Mouse (Mus musculus) spleen, postnatal 36 days (tissue): ENCODE measurements around the gene Gid8.
A peak's percentile ranks its signal among the peaks of the same experiment; 100 is the strongest.
"Not testable (repeated sequence)": the region's sequence is repeated elsewhere in the genome, so short reads cannot be mapped to it uniquely, and the experiment has no call there.

Source experiments
- DNase-seq, 2 experiments: peaks; one replicate each; pipeline ENCODE4 v3.0.0; 2022; ENCODE audit warnings: low spot score in 2 of 2, mixed read lengths in 1 of 2

Gene Gid8

DNA sequence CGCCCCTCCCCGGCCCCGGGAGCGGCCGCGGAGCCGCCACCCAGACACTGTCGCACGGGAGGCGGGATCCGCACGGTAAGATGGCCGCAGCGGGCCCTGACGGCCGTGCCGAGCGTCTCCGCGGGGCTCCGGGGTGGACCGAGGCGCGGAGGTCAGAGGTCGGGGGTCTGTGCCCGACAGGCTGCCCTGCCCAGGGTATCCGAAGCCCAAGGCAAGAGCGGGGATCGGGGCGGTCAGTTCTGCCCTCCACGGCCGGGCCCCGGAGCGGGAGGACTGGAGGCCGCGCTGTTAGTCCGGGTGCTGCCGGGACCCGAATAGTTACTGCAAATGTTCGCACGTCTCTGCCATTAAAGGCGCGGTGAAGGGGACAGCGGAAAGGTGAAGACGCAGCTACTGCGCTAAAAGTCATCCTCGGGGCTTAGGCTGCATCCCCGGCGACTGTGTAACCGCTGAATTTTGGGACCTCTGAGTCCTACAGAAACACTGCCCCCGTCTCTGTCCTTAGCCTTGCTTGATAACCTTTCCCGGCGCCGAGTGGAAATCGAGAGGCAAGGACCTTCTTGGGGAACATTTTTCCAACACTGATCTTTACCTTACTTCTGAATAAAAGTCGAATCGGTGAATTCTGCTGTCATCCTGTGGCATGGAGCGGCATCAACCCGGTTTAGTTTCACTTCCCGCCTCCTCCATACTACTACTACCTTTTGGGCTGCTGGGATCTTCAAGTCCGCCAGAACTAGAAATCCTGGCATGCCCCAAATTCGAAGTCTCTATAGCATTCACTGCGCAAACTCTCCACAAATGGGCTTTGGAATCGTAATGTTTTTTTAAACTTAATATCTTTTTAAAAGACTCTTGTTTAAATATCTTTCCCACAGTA lies 599 bp downstream of the Gid8 start:
- DNase-seq, result no peak

DNA sequence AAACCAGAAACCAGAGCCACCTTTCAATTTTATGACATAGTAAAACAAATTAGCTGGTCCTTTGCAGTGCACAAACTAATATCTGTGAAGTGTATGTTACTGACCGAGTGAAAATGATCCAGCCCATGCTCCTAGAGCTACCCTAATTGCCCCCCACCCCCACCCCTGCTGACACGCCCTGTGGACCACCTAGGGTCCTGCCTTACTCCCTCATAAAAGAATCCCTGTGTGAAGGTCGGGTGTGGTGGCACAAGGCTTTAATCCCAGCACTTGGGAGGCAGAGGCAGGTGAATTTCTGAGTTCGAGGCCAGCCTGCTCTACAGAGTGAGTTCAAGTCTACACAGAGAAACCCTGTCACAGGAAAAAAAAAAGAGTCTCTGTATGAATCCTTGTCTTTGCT lies 1.6 kb downstream of the Gid8 start:
- DNase-seq, result no peak

DNA sequence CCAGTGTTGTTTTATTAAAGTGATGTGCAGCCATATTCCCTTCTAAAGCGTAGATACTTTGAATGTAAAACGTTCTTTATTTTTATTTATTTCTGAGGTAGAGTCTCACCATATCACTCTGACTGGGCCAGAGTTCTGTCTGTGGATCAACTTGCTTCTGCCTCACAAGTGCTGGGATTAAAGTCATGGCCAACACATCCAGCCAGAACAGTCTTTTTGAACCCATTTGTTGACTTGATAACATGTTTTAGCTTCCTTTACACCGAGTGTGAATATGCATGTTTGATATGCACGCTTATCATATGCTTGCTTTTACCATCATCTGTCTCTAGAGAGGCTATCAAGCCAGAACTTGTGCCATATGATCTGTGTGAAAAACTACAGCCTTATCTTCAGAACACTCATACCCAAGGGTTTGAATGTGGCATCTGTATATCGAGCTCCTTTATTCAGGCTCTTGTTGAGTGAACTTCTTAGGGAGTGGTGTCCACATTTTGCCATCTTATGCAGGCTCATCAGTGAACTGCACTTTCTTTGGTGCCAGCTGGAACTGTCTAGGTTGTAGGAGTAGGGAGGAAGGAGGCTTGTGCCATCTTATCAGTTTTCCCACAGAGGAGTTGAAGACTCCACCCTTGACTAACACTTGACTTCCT lies 2.2 kb downstream of the Gid8 start:
- peak in 1 of 2 experiments; percentile 40 for DNase-seq

DNA sequence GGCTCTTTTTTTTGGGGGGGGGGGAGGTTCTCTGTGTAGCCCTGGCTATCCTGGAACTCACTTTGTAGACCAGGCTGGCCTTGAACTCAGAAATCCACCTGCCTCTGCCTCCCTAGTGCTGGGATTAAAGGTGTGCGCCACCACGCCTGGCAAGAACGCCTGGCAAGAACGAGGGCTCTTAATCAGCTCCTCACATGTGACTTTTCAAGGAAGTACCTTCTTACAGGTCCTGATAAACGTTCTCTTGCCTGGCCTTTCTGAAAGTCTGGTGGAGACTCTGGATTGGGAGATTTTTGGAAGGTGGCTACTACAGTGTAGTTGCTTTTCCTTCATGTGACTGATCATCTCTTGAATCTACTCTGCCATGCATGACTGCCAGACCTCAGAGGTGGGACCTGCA lies 12.8 kb downstream of the Gid8 start:
- not testable (repeated sequence) for DNase-seq

DNA sequence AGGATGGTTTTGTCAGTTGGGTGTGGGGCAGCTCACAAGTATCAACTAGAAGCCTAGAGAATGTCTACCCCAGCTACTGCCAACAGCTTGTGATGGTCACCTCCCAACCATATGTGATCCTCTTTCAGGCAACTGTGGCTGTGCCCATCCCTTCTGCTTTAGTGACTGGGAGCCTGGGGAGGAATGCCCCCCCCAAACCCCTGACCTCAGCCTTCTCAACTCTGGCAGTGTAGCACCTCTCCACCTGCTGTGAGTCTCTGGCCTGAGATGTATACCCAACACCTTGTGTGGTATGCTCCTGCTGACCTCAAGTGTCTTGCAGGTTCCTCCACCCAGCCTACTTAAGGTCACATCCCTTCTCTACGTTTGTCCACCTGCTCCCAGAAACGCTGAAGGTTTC lies 13.9 kb downstream of the Gid8 start:
- DNase-seq, result no peak

DNA sequence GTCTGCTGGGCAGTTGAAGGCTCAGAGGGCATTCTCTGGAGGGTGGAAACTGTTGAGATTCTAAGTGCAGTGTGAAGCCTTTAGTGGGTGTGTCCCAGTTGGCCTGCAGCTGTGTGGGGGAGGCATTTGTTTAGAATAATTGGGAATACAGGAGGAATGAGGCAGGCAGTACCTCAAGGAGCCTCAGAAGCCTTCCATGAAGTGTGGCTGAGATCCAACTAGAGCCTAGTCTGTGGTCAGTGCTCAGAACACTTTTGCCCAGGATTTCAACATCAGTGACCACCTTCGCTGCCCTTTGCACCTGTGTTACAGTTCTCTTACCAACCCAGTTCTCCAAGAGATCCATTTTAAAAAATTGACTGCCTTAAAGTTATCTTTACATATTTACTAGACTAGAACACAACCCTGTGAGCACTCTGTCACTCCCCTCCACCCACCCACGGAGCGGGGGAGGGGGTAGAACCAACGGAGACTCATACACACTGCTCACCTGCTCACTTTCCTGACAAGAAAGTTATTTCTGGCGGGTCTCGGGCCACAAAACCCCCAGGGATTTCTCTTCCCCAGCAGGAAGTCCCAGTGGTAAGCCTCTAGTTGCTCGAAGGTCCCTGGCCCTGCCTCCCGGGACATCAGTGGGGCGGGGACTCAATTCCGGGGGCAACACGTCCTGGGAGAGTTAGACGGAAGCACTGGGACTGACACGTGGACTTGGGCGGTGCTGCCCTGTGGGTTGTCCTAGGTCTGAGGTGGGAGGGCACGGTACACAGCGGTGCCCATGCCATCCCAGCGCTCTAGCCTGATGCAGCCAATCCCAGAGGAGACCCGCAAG lies 14.9 kb downstream of the Gid8 start, which contains the start of gene Slc17a9:
Gene Slc17a9, plus strand, starts transcription at position 679 of the 829 bp plus-strand sequence.
- DNase-seq, result peak; percentile 85 to 86

DNA sequence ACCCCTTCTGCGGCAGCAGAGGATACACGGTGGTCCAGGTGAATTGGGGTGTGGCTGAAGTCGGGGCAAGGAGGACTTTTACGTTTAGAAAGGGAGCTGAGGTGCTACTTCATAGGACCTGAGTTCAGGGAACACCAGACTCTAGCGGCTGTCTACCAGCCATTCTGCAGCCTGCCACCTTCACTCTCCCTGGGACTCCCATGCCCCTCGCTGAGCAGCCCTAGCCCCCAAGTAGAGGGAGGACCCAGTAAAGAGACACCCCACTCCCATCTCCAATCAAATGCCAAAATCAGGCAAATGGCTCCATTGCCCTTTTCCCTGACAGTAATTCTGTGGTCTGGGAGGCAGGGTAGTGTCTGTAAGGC lies 15.5 kb downstream of the Gid8 start:
- DNase-seq, result no peak

DNA sequence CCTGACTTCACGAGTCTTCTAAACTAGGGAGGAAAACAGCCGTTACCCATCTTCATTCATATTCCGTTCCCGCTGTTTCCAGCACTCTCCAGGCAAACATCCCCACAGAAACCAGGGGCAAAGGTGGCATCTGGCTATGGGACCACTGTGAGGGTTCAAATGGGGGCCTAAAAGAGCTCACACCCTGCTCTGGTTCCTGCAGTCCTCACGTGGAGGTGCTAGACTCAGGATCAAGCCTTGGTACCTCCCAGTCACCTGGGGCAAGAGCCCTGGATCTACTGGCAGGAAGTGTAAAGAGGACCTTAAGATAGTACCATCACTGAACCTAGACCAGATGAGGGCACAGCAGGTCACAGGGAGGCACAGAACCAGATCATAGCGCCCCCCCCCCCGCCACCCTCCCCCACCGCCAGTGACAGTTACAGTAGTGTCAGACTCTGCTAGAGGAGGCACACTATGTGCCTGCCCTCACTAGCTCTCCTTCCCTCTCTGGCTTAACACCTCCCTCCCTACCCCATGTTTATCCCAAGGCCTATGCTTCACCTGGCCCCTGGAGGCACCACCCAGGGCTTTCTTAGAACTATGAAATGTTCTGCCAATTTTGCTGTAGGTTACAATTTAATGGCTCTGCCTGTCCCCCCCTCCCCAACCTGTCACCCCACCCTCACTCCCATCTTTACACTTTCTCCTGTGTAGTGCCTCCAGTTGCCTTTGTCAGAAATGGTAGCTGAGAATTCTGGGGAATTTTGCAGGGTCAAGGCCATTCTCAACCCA lies 16.1 kb downstream of the Gid8 start:
- no peak for DNase-seq

DNA sequence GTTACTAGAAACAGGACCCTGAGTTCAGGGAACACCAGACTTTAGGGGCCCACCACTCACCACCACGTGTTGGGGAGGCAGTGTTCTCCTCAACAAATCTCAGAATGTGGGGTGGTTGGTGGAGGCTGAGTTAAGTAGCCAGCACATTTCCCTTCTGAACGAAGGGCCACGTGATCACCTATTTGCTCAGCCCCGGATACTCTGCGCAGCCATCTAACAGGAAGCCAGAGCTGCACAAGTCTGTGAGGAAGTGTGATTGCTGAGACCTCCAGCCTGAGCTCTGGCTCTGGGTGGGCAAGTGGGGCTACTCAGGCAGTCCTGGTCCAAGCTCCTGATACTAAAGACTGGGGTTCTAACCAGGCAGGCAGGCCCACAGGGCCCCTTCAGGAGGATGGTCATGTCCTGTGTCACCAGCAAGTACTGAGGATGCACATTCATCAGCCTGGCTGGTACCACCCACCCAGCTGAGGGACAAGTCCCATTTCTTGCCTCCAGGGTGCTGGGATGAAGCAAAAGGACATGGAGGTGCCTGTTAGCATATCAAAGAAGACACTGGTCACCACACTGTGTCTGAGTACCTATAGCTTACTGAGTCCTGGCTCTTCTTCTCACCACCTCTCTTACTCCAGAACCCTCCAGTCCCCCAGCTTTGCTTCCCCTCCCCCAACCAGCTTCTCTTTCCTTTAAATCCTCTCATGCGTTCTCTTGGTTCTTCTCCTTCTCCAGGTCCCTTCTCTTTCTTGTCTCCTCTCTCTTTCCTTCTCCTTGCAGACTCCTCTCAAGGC lies 16.9 kb downstream of the Gid8 start:
- DNase-seq, result peak; percentile 83 to 84

DNA sequence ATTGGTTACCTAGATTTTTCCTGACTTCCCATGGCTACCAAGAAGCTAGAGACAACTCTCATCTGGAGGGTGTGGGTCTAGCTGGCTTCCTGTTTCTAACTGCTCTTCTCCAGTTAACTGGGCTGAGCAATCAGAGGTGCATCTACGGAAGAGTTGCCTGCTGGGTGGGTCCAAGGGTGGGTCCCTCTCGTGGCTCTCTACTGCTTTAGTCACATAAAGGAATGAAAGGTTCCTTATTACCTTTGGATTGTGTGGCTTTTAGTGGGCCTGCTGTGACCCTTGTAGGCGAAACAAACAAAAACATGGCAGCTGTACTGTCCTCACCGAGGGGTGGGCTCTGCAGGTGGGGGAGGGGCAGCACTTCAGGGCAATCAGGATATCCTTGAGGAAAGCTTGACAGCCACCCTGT lies 17.7 kb downstream of the Gid8 start:
- DNase-seq, result no peak

DNA sequence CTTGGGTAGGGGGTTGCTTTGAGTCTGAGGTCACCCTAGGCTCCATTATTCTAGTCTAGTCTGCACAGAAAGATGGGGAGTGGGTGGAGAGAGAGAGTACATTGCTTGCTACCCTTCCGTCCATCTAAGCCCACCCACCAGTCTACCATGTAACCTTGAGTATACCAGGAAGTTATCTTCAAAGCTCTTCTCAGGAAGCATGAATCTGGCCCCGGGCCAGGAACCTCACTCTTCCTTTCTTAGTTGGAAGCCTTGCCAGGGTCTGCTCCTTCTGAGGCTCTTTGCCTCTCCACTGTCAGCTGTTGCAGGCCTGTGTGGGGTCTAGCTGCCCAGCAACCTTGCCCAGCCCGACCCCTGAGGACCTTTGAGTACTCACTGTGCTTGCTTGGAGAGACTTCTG lies 21.1 kb downstream of the Gid8 start:
- DNase-seq, result peak in 1 of 2 experiments; percentile 57

DNA sequence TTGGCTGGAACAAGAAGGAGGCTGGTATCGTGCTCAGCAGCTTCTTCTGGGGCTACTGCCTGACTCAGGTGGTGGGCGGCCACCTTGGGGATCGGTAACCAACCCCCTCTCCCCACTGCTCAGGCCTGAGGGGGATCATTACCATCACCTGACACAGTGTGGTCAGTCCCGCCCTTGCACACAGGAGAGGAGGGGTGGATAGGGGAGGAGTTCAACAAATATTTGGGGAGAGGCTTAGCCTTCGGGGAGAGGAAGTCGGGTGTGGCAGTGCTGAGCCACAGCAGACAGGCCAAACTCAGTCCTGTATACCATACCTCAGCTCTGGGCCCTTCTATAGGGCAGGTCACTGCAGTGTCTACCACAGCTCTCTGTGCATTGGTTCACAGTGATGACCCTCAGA lies 22.1 kb downstream of the Gid8 start:
- no peak for DNase-seq

DNA sequence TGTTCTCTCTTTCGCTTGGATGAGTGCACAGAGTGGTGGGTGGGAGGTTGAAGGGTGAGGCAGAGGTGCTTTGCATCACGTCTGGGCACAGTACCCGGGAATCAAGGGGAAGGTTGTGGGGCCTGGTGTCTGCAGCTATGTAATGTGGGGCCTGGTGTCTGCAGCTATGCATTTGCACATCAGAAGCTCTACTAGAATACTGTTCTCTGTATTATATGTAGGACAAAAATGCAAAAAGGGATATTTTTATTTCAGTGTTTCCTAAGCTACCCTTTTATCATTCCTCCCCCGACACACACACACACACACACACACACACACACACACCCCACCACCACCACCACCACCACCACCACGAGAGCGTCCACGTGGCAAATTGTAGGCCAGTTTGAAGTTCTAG lies 25.3 kb downstream of the Gid8 start:
- DNase-seq, result no peak

DNA sequence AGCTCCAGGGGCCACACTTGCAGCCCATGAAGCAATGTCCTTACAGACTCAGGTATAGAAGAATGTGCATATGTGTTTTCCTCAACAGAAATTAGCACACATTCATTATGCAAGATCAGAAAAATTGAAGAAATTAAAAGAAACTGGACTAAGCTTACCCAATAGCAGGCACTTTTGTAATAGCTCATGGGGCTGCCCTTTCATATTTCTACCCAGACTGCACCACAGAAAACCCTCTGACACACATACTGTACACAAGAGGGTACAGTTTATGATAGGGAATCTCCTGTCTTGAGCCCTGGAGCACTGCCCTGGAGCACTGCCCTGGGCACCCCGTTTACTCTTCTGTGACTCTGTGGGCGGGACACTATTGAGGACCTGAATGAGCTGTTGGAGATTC lies 28.1 kb downstream of the Gid8 start:
- DNase-seq, result no peak

DNA sequence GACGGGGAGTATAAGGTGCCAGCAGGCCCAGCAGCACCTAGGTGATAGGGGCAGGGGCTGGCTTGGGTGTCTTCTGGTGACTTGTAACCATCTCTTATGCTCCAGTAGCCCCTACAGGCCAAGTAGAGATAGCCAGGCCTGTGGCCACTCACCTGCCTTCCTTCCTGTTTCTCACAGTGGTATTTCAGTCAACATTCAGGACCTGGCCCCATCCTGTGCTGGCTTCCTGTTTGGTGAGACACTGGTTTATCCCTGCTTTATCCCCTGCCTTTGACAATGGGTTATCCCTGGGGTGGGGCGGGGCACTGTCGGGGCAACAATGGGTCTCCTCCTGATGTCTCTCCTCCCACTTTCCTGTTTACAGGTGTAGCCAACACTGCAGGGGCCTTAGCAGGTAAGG lies 30.4 kb downstream of the Gid8 start:
- no peak for DNase-seq

DNA sequence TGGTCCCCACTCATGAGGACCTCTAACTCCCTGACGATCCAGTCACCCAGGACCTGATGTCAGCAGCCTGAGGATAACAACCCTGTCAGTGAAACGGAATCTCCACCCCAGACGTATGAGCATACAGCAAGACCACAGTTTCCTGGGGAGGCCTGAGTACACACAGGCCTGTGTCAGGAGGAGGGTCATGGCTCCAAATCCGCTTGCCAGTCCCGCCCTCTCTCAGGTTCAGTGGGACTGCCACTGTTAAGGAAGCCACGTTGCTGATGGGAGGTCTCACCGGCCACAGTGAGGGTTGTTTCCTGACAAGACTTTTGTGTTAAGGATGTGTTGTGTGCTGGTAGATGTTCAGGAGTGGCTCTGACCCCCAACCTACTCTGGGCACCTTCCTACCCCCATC lies 31.5 kb downstream of the Gid8 start:
- DNase-seq, result no peak

DNA sequence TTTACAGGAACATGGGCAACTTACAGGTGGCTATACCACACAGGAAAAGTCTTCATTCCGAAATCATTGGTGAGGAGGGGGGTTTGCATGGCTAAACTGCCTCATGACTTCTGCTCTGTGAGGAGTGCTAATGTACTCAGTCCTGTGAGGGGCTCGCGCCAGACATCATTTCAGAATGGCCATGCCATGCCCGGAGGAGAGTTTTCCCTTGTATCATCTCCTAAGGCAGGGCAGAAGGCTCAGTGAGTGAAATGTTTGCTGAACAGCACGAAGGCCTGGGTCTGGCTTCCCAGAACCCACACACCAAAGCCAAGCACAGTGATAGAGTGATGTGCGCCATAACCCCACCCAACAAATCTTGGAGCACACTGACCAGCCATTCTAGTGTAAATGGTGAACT lies 32.9 kb downstream of the Gid8 start:
- DNase-seq, result no peak

DNA sequence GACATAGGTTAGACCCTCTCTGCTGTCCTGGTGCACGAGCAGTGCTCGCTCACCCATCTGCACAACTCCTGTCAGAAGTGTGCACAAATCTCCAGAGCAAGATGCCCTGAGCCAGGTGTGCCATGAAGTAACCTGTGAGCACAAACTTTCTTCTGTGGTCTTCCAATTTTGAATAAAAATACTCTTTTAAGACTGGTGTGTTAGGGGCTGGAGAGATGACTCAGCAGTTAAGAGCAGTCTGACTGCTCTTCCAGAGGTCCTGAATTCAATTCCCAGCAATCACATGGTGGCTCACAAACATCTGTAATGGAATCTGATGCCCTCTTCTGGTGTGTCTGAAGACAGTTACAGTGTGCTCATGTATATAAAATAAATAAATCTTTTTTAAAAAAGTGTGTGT lies 33.4 kb downstream of the Gid8 start:
- DNase-seq, result no peak

DNA sequence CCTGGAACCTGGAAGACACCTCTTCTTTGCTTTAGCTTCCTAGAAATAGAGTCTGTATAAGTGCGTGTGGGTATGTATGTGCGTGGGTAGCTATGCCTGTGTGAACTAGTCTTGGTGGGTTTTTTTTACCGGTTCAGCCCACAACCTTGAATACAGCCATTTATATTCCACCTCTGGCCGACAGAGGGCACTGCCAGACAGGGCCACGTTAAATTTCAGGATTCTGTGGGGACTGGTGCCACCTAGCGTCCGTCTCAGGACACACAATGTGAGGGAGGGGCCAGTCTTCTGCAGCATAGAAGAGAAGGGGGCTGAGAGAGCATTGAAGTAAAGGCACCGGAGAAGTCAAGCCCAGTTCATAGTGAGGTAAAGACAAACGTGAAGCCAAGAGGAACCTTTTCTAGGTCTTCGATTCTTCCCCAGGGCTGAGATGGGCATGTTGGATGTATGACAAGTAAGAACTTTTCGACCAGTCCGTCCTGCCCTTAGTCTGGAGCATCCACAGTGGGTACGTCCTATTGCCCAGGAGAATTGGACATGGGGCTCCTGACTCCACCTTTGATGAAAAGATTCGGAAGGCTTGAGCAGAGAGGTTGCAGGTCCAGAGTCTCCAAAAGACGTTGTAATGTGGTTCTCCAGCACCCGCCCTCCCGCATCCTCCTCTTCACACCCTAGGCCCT lies 35.5 kb downstream of the Gid8 start:
- DNase-seq, result peak; percentile 77 to 82

DNA sequence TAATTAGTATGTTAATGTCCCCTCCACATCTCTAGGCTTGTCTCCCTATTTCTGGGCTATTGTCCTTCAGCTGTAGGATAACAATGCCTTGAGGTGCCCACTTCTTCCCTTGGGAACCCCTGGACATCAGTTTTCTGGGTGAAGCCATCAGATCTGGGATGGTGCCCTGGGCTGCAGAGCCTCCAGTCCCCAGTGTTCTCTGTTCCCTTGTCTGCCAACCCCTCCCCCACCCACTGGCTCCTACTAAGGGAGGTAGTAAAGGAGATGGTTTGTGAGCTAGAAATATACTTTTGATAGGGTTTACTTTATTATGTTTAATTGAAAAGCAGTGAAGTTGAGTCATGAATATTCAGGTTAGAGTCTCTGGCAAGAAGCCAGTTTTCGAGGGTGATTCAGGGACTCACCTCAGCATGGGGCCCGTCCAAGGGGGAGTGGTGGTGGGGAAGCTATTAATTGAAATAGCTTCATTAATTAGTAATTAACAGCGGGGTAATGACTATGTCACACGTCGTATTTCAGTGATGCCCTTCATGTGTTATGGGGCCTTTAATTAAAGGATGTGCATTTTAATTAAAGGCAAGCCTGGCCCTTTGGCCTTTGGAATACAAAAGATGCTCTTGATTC lies 36.8 kb downstream of the Gid8 start:
- no peak for DNase-seq
